Mouse (Mus musculus): Measurements from ENCODE around the gene Gm8298. TPM values are rescaled to one million over a fixed set of nuclear protein-coding genes. Genes with fewer than 3 reads are reported as not detected.

Gm8298 gene
- polyA plus RNA-seq (2015; fragmentation: Illumina TruSeq; extraction: RNeasy Lipid Tissue Mini Kit (QIAGEN cat#74804); ENCODE audit: low read depth, low replicate concordance): not detected

GRCm38 (mm10) chr3:59860751-59861150, at the start of gene Gm8298:
Gene Gm8298 (plus strand): TSS chr3:59861051.

GRCm38 (mm10) chr3:59924914-59925313, 64.1 kb downstream of the Gm8298 start, which contains the start of gene C130079G13Rik:
Gene C130079G13Rik (plus strand): TSS chr3:59925214.

Other genes with a start within 250 kb of the Gm8298 start
- not detected for gene Gm5538, start 131.3 kb upstream of the Gm8298 start, polyA plus RNA-seq (2015; fragmentation: Illumina TruSeq; extraction: RNeasy Lipid Tissue Mini Kit (QIAGEN cat#74804); ENCODE audit: low read depth, low replicate concordance)
- not detected for gene C130079G13Rik, start 64.2 kb downstream of the Gm8298 start, polyA plus RNA-seq (2015; fragmentation: Illumina TruSeq; extraction: RNeasy Lipid Tissue Mini Kit (QIAGEN cat#74804); ENCODE audit: low read depth, low replicate concordance)
- not detected for gene Aadacl2, start 145.7 kb downstream of the Gm8298 start, polyA plus RNA-seq (2015; fragmentation: Illumina TruSeq; extraction: RNeasy Lipid Tissue Mini Kit (QIAGEN cat#74804); ENCODE audit: low read depth, low replicate concordance)
- gene Aadac, start 164.7 kb downstream of the Gm8298 start, polyA plus RNA-seq (2015; fragmentation: Illumina TruSeq; extraction: RNeasy Lipid Tissue Mini Kit (QIAGEN cat#74804); ENCODE audit: low read depth, low replicate concordance): not detected
- not detected for gene Sucnr1, start 220.8 kb downstream of the Gm8298 start, polyA plus RNA-seq (2015; fragmentation: Illumina TruSeq; extraction: RNeasy Lipid Tissue Mini Kit (QIAGEN cat#74804); ENCODE audit: low read depth, low replicate concordance)